Mouse (Mus musculus): Measurements from ENCODE around the gene Adora2a. TPM values are rescaled to one million over a fixed set of nuclear protein-coding genes. Genes with fewer than 3 reads are reported as not detected.
A peak's percentile ranks its signal among the peaks of the same experiment; 100 is the strongest.

The Adora2a gene
- polyA plus RNA-seq, 1 experiment from 2014 or later = 4.1 TPM

DNA sequence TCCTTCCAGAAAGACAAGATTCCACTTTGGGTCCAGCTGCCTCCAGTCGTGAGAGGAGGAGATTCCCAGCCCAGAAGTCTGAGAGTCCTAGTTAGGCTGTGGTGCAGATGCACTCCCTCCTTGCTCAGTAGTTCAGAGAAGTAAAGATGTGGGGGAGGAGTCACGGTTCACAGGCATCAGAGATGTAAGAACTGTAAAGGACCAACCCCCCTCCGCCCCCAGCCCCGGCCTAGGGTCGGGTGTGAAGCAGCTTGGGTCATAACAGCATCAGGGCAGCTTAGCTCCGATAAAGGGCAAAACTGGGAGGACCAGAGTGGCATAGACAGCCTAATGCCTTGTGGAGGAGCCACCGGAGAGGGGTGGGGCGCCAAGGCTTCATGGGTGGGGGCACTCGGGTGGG lies 205 bp upstream of the Adora2a start:
- H3K9me3 ChIP-seq (ENCODE audit: control insufficient read depth, low read length) = no peaks in the 10 kb centered on the region
- peaks cover 6% of the 10 kb centered on the region; the same call in 1 of the 2 replicates for H3K36me3 ChIP-seq (ENCODE audit: control insufficient read depth, insufficient read depth, low read length)
- 0 out of 2 replicates have a peak, but pooled peaks cover 4% of the 10 kb centered on the region for H3K4me1 ChIP-seq (ENCODE audit: control insufficient read depth, insufficient read depth, low read length)
- no peak overlapping the region for H3K27ac ChIP-seq (replicated peaks; ENCODE audit: low read depth, low read length)
- H3K27me3 ChIP-seq (replicated peaks; ENCODE audit: control insufficient read depth, insufficient read depth, low read length) = peaks cover 26% of the 10 kb centered on the region
- peak overlapping the region; percentile 62 for H3K9ac ChIP-seq (ENCODE audit: low read depth, low read length)
- ATAC-seq (ENCODE audit: low read depth) (peak; percentile 9), DNase-seq (ENCODE audit: low spot score) (peak; percentile 16)
- H3K4me3 ChIP-seq (ENCODE audit: low read depth, low read length) = peak overlapping the region; percentile 47
- peak overlapping the region; percentile 72 for H3K4me2 ChIP-seq (ENCODE audit: low read depth, low read length)
- WGBS = 4% methylated on average over 7 of the region's 9 CpGs

DNA sequence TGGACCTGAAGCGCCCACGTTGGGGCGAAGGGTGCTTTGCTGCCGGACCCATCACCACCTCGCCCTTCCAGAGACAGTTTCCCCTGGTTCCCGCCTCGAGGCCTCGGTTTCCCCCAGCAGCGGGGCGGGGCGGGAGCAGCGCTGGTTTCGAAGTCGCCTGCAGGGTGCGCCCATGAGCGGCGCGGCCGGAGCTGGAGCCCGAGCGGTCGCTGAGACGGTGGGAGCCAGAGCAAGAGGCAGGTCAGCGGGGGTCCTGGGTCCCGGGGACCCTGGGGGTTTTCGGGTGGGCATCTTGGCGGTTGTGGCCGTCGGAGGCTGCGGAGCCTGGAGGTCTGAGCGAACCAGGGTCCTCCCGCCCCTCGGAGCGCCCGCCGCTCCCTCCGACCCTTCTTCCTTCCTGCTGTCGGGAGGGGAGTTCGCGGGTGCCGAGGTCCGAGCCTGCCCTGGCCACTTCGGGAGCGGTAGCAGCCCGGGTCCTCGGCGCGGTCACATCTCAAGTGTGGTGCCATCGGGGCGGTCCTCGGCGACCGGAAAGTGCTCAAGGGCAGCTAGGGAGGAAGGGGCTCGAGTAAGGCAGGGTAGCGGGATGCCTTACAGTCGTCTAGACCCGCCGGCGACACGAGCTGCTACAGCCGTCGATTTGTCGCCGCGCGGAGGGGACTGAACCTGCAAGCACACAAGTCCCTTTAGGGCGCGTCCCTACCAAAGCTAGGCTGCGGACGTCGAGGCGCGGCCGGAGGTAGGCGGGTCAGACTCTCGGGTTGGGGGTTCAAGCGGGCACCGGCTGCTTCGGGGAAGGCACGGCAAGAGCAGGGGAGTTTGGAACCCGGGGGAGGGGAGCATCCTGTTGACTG lies 458 bp downstream of the Adora2a start:
- DNase-seq (ENCODE audit: low spot score) = peak; percentile 43

DNA sequence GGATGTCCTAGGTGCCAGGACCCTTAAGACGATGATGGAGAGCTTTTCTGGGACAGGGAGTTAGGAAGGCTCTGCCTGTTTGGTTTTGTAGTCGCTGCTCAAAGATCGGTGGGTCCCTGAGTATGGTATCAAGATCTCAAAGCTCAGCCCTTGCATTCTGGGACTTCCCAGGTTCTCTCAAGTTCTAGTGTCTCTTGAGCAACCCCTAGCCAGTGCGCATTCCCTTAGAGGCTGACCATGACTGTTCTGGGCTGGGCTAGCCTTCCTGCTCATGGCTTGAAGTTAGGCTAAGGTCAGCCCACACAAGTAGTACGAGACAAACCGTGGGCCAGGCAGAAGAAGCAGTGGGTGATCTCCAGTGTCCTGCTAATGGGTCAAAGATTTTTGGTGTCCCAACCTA lies 1.5 kb downstream of the Adora2a start:
- WGBS = 85% methylated on average over 6 of the region's 6 CpGs
- ATAC-seq (ENCODE audit: low read depth) = no peak

More for the DNA sequence above, 458 bp downstream of the Adora2a start:
- Histone ChIP-seq H3K4me2 (ENCODE audit: low read depth, low read length) (peak overlapping the region; percentile 72), H3K36me3 (ENCODE audit: control insufficient read depth, insufficient read depth, low read length) (0 out of 2 replicates have a peak, but pooled peaks cover 4% of the 10 kb centered on the region), H3K27ac (replicated peaks; ENCODE audit: low read depth, low read length) (no peak overlapping the region), H3K9ac (ENCODE audit: low read depth, low read length) (peak overlapping the region; percentile 62), H3K4me1 (ENCODE audit: control insufficient read depth, insufficient read depth, low read length) (0 out of 2 replicates have a peak, but pooled peaks cover 4% of the 10 kb centered on the region), H3K27me3 (replicated peaks; ENCODE audit: control insufficient read depth, insufficient read depth, low read length) (peaks cover 26% of the 10 kb centered on the region), H3K9me3 (ENCODE audit: control insufficient read depth, low read length) (no peaks in the 10 kb centered on the region), H3K4me3 (ENCODE audit: low read depth, low read length) (peak overlapping the region; percentile 47)
- 0% methylated on average over 41 of the region's 81 CpGs for WGBS
- ATAC-seq (ENCODE audit: low read depth) = peak; percentile 83

DNA sequence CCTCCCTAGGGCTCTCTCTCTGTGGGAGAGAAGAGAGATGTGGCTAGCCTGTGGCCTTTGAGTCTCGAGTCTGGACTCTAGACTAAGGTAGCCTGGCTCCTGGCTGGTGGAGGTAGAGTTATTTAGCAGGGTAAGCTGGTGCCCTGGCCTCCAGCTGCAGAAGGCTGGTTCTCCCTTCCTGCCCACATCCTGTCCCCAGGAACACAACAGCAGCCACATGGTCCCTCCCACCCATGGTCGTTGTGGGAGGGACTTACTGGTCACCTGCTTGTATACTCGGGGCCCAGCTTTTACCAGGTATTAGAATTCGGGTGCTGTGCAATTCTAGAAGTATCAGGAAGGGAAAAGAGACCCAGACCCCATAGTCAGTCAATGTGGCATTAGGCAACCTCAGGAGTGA lies 3.6 kb downstream of the Adora2a start:
- no peak for ATAC-seq (ENCODE audit: low read depth)
- Histone ChIP-seq H3K4me3 (ENCODE audit: low read depth, low read length) (no peak overlapping the region), H3K27me3 (replicated peaks; ENCODE audit: control insufficient read depth, insufficient read depth, low read length) (peaks cover 26% of the 10 kb centered on the region), H3K27ac (replicated peaks; ENCODE audit: low read depth, low read length) (no peak overlapping the region), H3K9ac (ENCODE audit: low read depth, low read length) (no peak overlapping the region), H3K36me3 (ENCODE audit: control insufficient read depth, insufficient read depth, low read length) (no peaks in the 10 kb centered on the region), H3K9me3 (ENCODE audit: control insufficient read depth, low read length) (no peaks in the 10 kb centered on the region), H3K4me1 (ENCODE audit: control insufficient read depth, insufficient read depth, low read length) (0 out of 2 replicates have a peak, but pooled peaks cover 8% of the 10 kb centered on the region), H3K4me2 (ENCODE audit: low read depth, low read length) (no peak overlapping the region)
- DNase-seq (ENCODE audit: low spot score) = no peak
- WGBS = 66% methylated on average over 4 of the region's 4 CpGs

More for the DNA sequence above, 1.5 kb downstream of the Adora2a start:
- H3K36me3 ChIP-seq (ENCODE audit: control insufficient read depth, insufficient read depth, low read length) = no peaks in the 10 kb centered on the region
- H3K27me3 ChIP-seq (replicated peaks; ENCODE audit: control insufficient read depth, insufficient read depth, low read length) = peaks cover 26% of the 10 kb centered on the region
- peak overlapping the region; percentile 47 for H3K4me3 ChIP-seq (ENCODE audit: low read depth, low read length)
- peak overlapping the region; percentile 72; the same call in 1 of the 2 replicates for H3K4me2 ChIP-seq (ENCODE audit: low read depth, low read length)
- no peak overlapping the region for H3K9ac ChIP-seq (ENCODE audit: low read depth, low read length)
- H3K27ac ChIP-seq (replicated peaks; ENCODE audit: low read depth, low read length) = no peak overlapping the region
- no peaks in the 10 kb centered on the region for H3K9me3 ChIP-seq (ENCODE audit: control insufficient read depth, low read length)
- H3K4me1 ChIP-seq (ENCODE audit: control insufficient read depth, insufficient read depth, low read length) = 0 out of 2 replicates have a peak, but pooled peaks cover 8% of the 10 kb centered on the region
- no peak for DNase-seq (ENCODE audit: low spot score)

DNA sequence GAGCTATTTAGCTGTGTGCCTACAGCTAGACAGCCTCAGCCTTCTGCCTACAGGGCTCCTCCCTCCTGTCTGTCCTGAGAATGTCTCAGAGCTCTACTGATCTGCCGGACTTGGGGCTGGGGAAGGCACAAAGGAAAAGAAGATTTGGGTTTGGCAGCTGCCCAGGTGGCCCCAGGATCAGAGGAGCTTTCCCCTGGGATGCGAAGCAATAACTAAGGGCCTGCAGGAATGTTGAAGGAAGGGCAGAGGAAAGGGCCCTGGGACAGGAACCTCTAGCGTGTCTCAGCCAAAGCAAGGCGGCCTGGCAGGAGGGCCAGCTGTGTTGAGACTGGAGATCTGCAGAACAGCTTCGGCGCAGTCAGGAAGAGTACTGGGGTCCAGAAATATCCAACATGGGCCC lies 6.3 kb downstream of the Adora2a start:
- Histone ChIP-seq H3K27ac (replicated peaks; ENCODE audit: low read depth, low read length) (no peak overlapping the region), H3K4me3 (ENCODE audit: low read depth, low read length) (no peak overlapping the region), H3K27me3 (replicated peaks; ENCODE audit: control insufficient read depth, insufficient read depth, low read length) (peaks cover 9% of the 10 kb centered on the region), H3K36me3 (ENCODE audit: control insufficient read depth, insufficient read depth, low read length) (no peaks in the 10 kb centered on the region), H3K4me1 (ENCODE audit: control insufficient read depth, insufficient read depth, low read length) (0 out of 2 replicates have a peak, but pooled peaks cover 3% of the 10 kb centered on the region), H3K9me3 (ENCODE audit: control insufficient read depth, low read length) (no peaks in the 10 kb centered on the region), H3K4me2 (ENCODE audit: low read depth, low read length) (no peak overlapping the region), H3K9ac (ENCODE audit: low read depth, low read length) (no peak overlapping the region)
- ATAC-seq (ENCODE audit: low read depth) = no peak
- DNase-seq (ENCODE audit: low spot score) = no peak
- 44% methylated on average over 6 of the region's 6 CpGs for WGBS

DNA sequence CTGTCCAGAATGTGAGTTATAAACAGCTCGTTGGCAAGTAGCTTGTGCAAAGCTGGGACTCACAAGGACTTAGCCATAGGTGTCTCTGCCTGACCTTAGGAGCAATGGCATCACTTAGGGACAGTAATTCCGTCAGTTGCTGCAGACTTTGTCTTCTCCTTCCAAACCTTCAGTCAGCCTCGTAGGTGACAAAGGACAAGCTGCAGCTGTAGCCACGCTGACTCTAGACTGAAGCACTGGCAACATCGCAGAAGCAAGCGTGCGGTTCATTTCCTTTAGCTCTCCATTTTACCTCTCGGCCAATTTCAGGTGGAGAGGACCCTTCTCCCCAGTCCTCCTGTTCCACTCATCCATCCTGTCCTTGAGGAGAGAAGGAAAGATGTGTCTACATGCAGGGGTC lies 7.3 kb downstream of the Adora2a start:
- Histone ChIP-seq H3K27me3 (replicated peaks; ENCODE audit: control insufficient read depth, insufficient read depth, low read length) (no peaks in the 10 kb centered on the region), H3K4me1 (ENCODE audit: control insufficient read depth, insufficient read depth, low read length) (0 out of 2 replicates have a peak, but pooled peaks cover 3% of the 10 kb centered on the region), H3K36me3 (ENCODE audit: control insufficient read depth, insufficient read depth, low read length) (no peaks in the 10 kb centered on the region), H3K9ac (ENCODE audit: low read depth, low read length) (no peak overlapping the region), H3K9me3 (ENCODE audit: control insufficient read depth, low read length) (no peaks in the 10 kb centered on the region), H3K4me2 (ENCODE audit: low read depth, low read length) (no peak overlapping the region), H3K27ac (replicated peaks; ENCODE audit: low read depth, low read length) (no peak overlapping the region), H3K4me3 (ENCODE audit: low read depth, low read length) (no peak overlapping the region)
- ATAC-seq (ENCODE audit: low read depth) (no peak), DNase-seq (ENCODE audit: low spot score) (no peak)
- WGBS = 78% methylated on average over 8 of the region's 8 CpGs

DNA sequence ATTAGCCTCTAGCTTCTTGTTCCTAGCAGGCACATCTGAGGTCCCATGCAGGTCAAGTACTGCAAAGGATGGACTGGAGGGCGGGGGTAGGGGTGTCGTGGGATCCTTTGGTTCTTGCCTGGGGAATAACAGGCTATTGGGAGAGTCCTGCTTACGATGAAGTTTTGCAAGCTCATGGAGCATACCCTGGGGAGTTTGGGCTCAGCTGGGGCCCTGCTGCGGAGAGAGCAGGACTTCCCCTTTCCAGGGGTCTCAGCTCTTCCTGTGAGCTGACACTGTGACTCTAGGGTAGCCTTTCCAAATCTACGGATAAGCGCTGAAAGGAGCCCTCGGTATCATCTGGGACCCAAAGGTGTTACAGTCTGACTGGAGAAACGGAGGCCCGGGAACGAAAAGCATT lies 7.7 kb downstream of the Adora2a start:
- Histone ChIP-seq H3K4me1 (ENCODE audit: control insufficient read depth, insufficient read depth, low read length) (0 out of 2 replicates have a peak, but pooled peaks cover 3% of the 10 kb centered on the region), H3K27ac (replicated peaks; ENCODE audit: low read depth, low read length) (no peak overlapping the region), H3K36me3 (ENCODE audit: control insufficient read depth, insufficient read depth, low read length) (no peaks in the 10 kb centered on the region), H3K4me3 (ENCODE audit: low read depth, low read length) (no peak overlapping the region), H3K9ac (ENCODE audit: low read depth, low read length) (no peak overlapping the region), H3K4me2 (ENCODE audit: low read depth, low read length) (no peak overlapping the region), H3K9me3 (ENCODE audit: control insufficient read depth, low read length) (no peaks in the 10 kb centered on the region), H3K27me3 (replicated peaks; ENCODE audit: control insufficient read depth, insufficient read depth, low read length) (no peaks in the 10 kb centered on the region)
- DNase-seq (ENCODE audit: low spot score) = no peak
- 70% methylated on average over 10 of the region's 10 CpGs for WGBS
- ATAC-seq (ENCODE audit: low read depth) = no peak

DNA sequence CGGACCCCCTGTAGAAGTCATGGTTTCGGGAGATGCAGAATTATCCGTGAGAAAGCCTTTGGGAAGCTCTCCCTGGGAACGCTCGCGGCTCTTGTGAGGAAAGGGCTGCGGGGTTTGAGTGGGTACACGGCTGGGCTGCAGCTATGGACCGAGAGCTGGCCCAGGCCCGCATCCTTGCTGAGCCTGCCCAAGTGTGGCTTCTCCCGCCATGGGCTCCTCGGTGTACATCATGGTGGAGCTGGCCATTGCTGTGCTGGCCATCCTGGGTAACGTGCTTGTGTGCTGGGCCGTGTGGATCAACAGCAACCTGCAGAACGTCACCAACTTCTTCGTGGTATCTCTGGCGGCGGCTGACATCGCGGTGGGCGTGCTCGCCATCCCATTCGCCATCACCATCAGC lies 9.1 kb downstream of the Adora2a start:
- Histone ChIP-seq H3K36me3 (ENCODE audit: control insufficient read depth, insufficient read depth, low read length) (no peaks in the 10 kb centered on the region), H3K9me3 (ENCODE audit: control insufficient read depth, low read length) (no peaks in the 10 kb centered on the region), H3K27ac (replicated peaks; ENCODE audit: low read depth, low read length) (no peak overlapping the region), H3K27me3 (replicated peaks; ENCODE audit: control insufficient read depth, insufficient read depth, low read length) (no peaks in the 10 kb centered on the region), H3K9ac (ENCODE audit: low read depth, low read length) (no peak overlapping the region), H3K4me2 (ENCODE audit: low read depth, low read length) (no peak overlapping the region), H3K4me1 (ENCODE audit: control insufficient read depth, insufficient read depth, low read length) (0 out of 2 replicates have a peak, but pooled peaks cover 3% of the 10 kb centered on the region), H3K4me3 (ENCODE audit: low read depth, low read length) (no peak overlapping the region)
- ATAC-seq (ENCODE audit: low read depth) (no peak), DNase-seq (ENCODE audit: low spot score) (no peak)
- 91% methylated on average over 22 of the region's 23 CpGs for WGBS

Data from embryonic facial prominence, embryonic 14.5 days (tissue).